Mouse (Mus musculus) neural tube, embryonic 11.5 days (tissue): ENCODE measurements at regions not wholly inside any gene's neighbourhood (a gene's known extent, or its start where the extent isn't known, plus 50 kb on each side); places are given as distances from the start of the nearest gene placed in this dataset.

Source experiments
- ATAC-seq: fragments of 200-750 bp; cut with Nextera tagmentation; 2 replicates; pipeline ENCODE4 v1.8.0; 2017; ENCODE audit warnings: moderate number of reproducible peaks, mild to moderate bottlenecking, moderate TSS enrichment, moderate library complexity; ENCODE audit not compliant: insufficient read depth, low FRiP score, low TSS enrichment
- DNase-seq: peaks from one replicate; pipeline ENCODE4 v3.0.0-alpha.2; 2015; ENCODE audit warnings: low spot score
- H3K27ac ChIP-seq: fragments of 300-500 bp; sonication (generic); 2 replicates; pipeline ENCODE4 v1.5.1; 2014; ENCODE audit warnings: low read depth, mild to moderate bottlenecking, low read length
- H3K27me3 ChIP-seq: fragments of 300-500 bp; sonication (generic); 2 replicates; pipeline ENCODE4 v1.6.1; 2014; ENCODE audit warnings: mild to moderate bottlenecking, low read length, mixed read lengths; ENCODE audit not compliant: control insufficient read depth, insufficient read depth
- H3K36me3 ChIP-seq: fragments of 300-500 bp; sonication (generic); 2 replicates; pipeline ENCODE4 v1.6.1; 2014; ENCODE audit warnings: mild to moderate bottlenecking, low read length, moderate library complexity, mixed read lengths; ENCODE audit not compliant: control insufficient read depth, insufficient read depth
- H3K4me1 ChIP-seq: fragments of 300-500 bp; sonication (generic); 2 replicates; pipeline ENCODE4 v1.6.1; 2014; ENCODE audit warnings: low read length, mixed read lengths; ENCODE audit not compliant: control insufficient read depth, insufficient read depth
- H3K4me2 ChIP-seq: fragments of 300-500 bp; sonication (generic); 2 replicates; pipeline ENCODE4 v1.6.1; 2014; ENCODE audit warnings: low read depth, mild to moderate bottlenecking, moderate library complexity
- H3K4me3 ChIP-seq: fragments of 300-500 bp; sonication (generic); 2 replicates; pipeline ENCODE4 v1.5.1; 2014; ENCODE audit warnings: low read depth, low read length
- H3K9ac ChIP-seq: fragments of 300-500 bp; sonication (generic); 2 replicates; pipeline ENCODE4 v1.6.1; 2014; ENCODE audit warnings: mild to moderate bottlenecking, low read length
- H3K9me3 ChIP-seq: fragments of 300-500 bp; sonication (generic); 2 replicates; pipeline ENCODE4 v1.6.1; 2016; ENCODE audit warnings: low read length; ENCODE audit not compliant: control insufficient read depth
- WGBS: fragments of 180-500 bp; shearing (Covaris S2); extraction: QIAGEN DNeasy Blood & Tissue Kit; methylation state at CpG from one replicate; pipeline ENCODE4 v1.1.7; 2014; 5-methylcytosine and 5-hydroxymethylcytosine counted together

GRCm38 (mm10) chr1:80823953-80824352, 65.6 kb upstream of the Dock10 start:
- DNase-seq = no peak
- 56% methylated on average over 3 of the region's 3 CpGs for WGBS
- no peak overlapping the region for H3K9ac ChIP-seq

DNA sequence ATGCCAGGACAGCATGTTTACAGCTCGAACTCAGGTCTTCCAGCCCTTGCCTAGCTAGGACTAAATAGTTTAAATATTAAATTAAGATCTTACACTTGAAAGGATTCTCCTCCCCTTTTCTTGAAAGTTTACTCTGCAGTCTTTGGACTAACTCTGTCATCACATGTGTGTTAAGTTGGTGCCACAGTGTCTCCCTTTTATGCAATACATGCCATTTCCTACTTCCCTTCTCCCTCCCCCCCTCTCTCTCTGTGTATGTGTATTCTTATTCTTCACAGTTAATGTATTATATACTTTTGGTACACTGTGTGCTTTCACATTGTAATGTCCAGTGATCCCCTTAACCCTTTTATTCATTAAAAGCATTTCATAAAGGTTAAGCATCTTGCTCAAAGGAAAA, 63.9 kb upstream of the Dock10 start:
- Histone ChIP-seq H3K4me1 (no peaks in the 10 kb centered on the region), H3K9me3 (no peaks in the 10 kb centered on the region), H3K27ac (no peak overlapping the region), H3K4me3 (no peak overlapping the region), H3K27me3 (no peaks in the 10 kb centered on the region), H3K4me2 (no peak overlapping the region), H3K36me3 (no peaks in the 10 kb centered on the region), H3K9ac (no peak overlapping the region)
- ATAC-seq (no peak), DNase-seq (no peak)
- 78% methylated on average over 1 of the region's 1 CpGs for WGBS

More at GRCm38 (mm10) chr1:80823953-80824352, 65.6 kb upstream of the Dock10 start:
- no peak overlapping the region for H3K4me3 ChIP-seq
- H3K27ac ChIP-seq = no peak overlapping the region
- no peaks in the 10 kb centered on the region for H3K9me3 ChIP-seq
- no peaks in the 10 kb centered on the region for H3K36me3 ChIP-seq
- no peak overlapping the region for H3K4me2 ChIP-seq
- peak; percentile 67; the same call in 1 of the 2 replicates for ATAC-seq
- no peaks in the 10 kb centered on the region for H3K27me3 ChIP-seq
- no peaks in the 10 kb centered on the region for H3K4me1 ChIP-seq

- Histone ChIP-seq H3K9ac (no peak overlapping the region), H3K27me3 (no peaks in the 10 kb centered on the region), H3K27ac (no peak overlapping the region), H3K9me3 (no peaks in the 10 kb centered on the region), H3K4me3 (no peak overlapping the region), H3K4me1 (no peaks in the 10 kb centered on the region), H3K4me2 (no peak overlapping the region), H3K36me3 (no peaks in the 10 kb centered on the region)
- WGBS = 80% methylated on average over 3 of the region's 3 CpGs
- ATAC-seq = no peak
- no peak for DNase-seq
Measured at GRCm38 (mm10) chr1:80812906-80813305, 54.6 kb upstream of the Dock10 start.
